Mouse (Mus musculus) thymus, adult 2 months (tissue): ENCODE results near the gene Lpar1.

ENCODE experiments used
- CTCF ChIP-seq: fragments of 200-500 bp; IDR thresholded peaks from 2 replicates; pipeline ENCODE4 v1.5.1; 2012; ENCODE audit warnings: mild to moderate bottlenecking, control low read depth, low read length, moderate library complexity, borderline replicate concordance; ENCODE audit not compliant: control insufficient read depth, poor library complexity, insufficient read depth; ENCODE audit errors: extremely low read depth
- POLR2A ChIP-seq: fragments of 200-500 bp; IDR thresholded peaks from 2 replicates; pipeline ENCODE4 v1.6.1; 2012; ENCODE audit warnings: mild to moderate bottlenecking, low read length, control low read depth, moderate library complexity; ENCODE audit not compliant: control insufficient read depth, poor library complexity, insufficient read depth; ENCODE audit errors: extremely low read depth

DNA sequence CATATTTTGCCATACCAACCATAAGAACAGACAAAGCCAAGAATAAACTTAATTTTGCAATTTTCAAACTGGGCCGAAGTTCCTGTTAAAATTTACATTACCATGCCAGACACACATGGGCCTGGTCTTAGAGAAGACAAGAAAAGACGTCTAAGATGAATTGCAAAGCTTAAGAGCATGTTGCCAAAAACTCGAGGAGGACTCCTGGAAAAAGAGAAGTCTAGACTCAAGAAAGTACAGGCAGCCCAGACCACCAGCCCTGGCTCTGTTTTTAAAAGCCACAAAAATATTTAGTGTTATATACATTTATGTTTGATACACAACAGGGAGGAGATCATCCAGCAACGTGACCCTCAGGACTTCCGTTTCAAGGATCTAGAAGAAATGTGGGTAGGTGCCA lies 37.5 kb downstream of the Lpar1 start:
- TF ChIP-seq POLR2A: no peak
- no peak for TF ChIP-seq CTCF
